21 mouse cellular contexts compared by ENCODE assay signal in genomic region chr10:109672896-109673295, GRCm38 (mm10).
DNase-seq lines count a peak whose midpoint lies in the region; ATAC-seq and TF ChIP-seq lines count a peak whose summit lies in the region.
"Had no signal": no experiment of that assay in that cellular context is flagged by ENCODE, and none has a peak within 500 bp of the region (broad histone marks: within the 10 kb centered on the region; RNA-seq: fewer than 3 reads in every experiment).

No protein-coding gene starts in this region.

- peak; percentile 29; the same call in 1 of the 2 replicates for TF ChIP-seq CTCF in cerebellum, adult 2 months (IDR thresholded peaks at IDR 0.05; ENCODE audit: borderline replicate concordance, insufficient read depth, low read depth, low read length)
- TF ChIP-seq CTCF in hindbrain, postnatal 0 days (IDR thresholded peaks at IDR 0.05; ENCODE audit: low read depth): no peak

- H3K4me1 ChIP-seq in cerebellum, adult 2 months (ENCODE audit: control insufficient read depth, insufficient read depth, low read length): no peaks in the 10 kb centered on the region; the same call in 1 of the 2 replicates
- H3K4me1 ChIP-seq in limb, embryonic 10.5 days: no peaks in the 10 kb centered on the region
- no peaks in the 10 kb centered on the region for H3K4me1 ChIP-seq in hindbrain, postnatal 0 days (ENCODE audit: insufficient read depth, low read length)
- H3K4me1 ChIP-seq in forebrain, embryonic 15.5 days: no peaks in the 10 kb centered on the region
- H3K4me1 ChIP-seq: embryonic facial prominence, embryonic 12.5 days; heart, embryonic 12.5 days; hindbrain, embryonic 15.5 days had no signal

- H3K9ac ChIP-seq in hindbrain, postnatal 0 days (replicated peaks; ENCODE audit: low read length): no peak overlapping the region
- H3K9ac ChIP-seq in forebrain, embryonic 15.5 days (replicated peaks): no peak overlapping the region
- H3K9ac ChIP-seq: embryonic facial prominence, embryonic 12.5 days; heart, embryonic 12.5 days; hindbrain, embryonic 15.5 days had no signal

- H3K4me2 ChIP-seq in hindbrain, postnatal 0 days (ENCODE audit: low read depth, low read length): no peak overlapping the region
- H3K4me2 ChIP-seq in forebrain, embryonic 15.5 days (replicated peaks): no peak overlapping the region
- H3K4me2 ChIP-seq: embryonic facial prominence, embryonic 12.5 days; heart, embryonic 12.5 days; hindbrain, embryonic 15.5 days had no signal

- peak; percentile 96 for ATAC-seq in cerebellum, adult (ENCODE audit: insufficient number of reproducible peaks, low FRiP score, low TSS enrichment)
- no peak for ATAC-seq in hindbrain, postnatal 0 days
- ATAC-seq in forebrain, embryonic 15.5 days (replicated peaks): no peak
- ATAC-seq: CD4-positive, CD25-positive, alpha-beta regulatory T cell, adult 4 months; forebrain, embryonic 16.5 days; inflammation-experienced regulatory T-cells, adult 6 months had no signal

- DNase-seq in cerebellum, postnatal 4 days (ENCODE audit: low spot score in 2 of 2): no peak
- peak; percentile 69 to 91 for DNase-seq in cerebellum, adult 2 months
- peak; percentile 62 to 73 for DNase-seq in cerebellum, postnatal 10 days
- no peak for DNase-seq in limb, embryonic 10.5 days (ENCODE audit: low spot score)
- no peak for DNase-seq in hindbrain, postnatal 0 days (ENCODE audit: low spot score)
- DNase-seq: adrenal gland, adult 8-10 months; adrenal gland, postnatal 36 days; B cell, adult 2 months; gastrocnemius, postnatal 14 days; heart, adult 2 months; heart, postnatal 36 days; kidney, adult 18-20 months had no signal

- no peak overlapping the region for H3K4me3 ChIP-seq in cerebellum, adult 2 months (replicated peaks; ENCODE audit: insufficient read depth, low read depth, low read length)
- H3K4me3 ChIP-seq in limb, embryonic 10.5 days: no peak overlapping the region
- no peak overlapping the region for H3K4me3 ChIP-seq in hindbrain, postnatal 0 days (ENCODE audit: low read length)
- no peak overlapping the region for H3K4me3 ChIP-seq in forebrain, embryonic 15.5 days
- H3K4me3 ChIP-seq: embryonic facial prominence, embryonic 12.5 days; heart, adult 2 months; heart, embryonic 12.5 days; hindbrain, embryonic 15.5 days had no signal

- H3K27ac ChIP-seq in cerebellum, adult 2 months (ENCODE audit: insufficient read depth, low read length): no peak overlapping the region
- no peak overlapping the region for H3K27ac ChIP-seq in limb, embryonic 10.5 days
- H3K27ac ChIP-seq in hindbrain, postnatal 0 days: no peak overlapping the region
- no peak overlapping the region for H3K27ac ChIP-seq in forebrain, embryonic 15.5 days (replicated peaks)
- H3K27ac ChIP-seq: embryonic facial prominence, embryonic 12.5 days; heart, adult 2 months; hindbrain, embryonic 15.5 days had no signal

- no peaks in the 10 kb centered on the region for H3K27me3 ChIP-seq in cerebellum, adult 2 months (ENCODE audit: control insufficient read depth, insufficient read depth, low read length)
- H3K27me3 ChIP-seq in limb, embryonic 10.5 days (ENCODE audit: low read depth, poor library complexity, severe bottlenecking): no peaks in the 10 kb centered on the region
- H3K27me3 ChIP-seq in hindbrain, postnatal 0 days (ENCODE audit: insufficient read depth, low read length): no peaks in the 10 kb centered on the region
- H3K27me3 ChIP-seq in forebrain, embryonic 15.5 days: no peaks in the 10 kb centered on the region
- H3K27me3 ChIP-seq: embryonic facial prominence, embryonic 12.5 days; heart, embryonic 12.5 days; hindbrain, embryonic 15.5 days had no signal

- 8% methylated on average over 2 of the region's 2 CpGs for WGBS in cerebellum, adult 2 months
- 93% methylated on average over 2 of the region's 2 CpGs for WGBS in limb, embryonic 10.5 days
- 68% methylated on average over 2 of the region's 2 CpGs for WGBS in hindbrain, postnatal 0 days
- 92% methylated on average over 2 of the region's 2 CpGs for WGBS in forebrain, embryonic 15.5 days

- TF ChIP-seq POLR2A in cerebellum, adult 2 months (IDR thresholded peaks at IDR 0.05; ENCODE audit: borderline replicate concordance, insufficient read depth, low read length): no peak

- H3K9me3 ChIP-seq in limb, embryonic 10.5 days (replicated peaks): no peaks in the 10 kb centered on the region
- no peaks in the 10 kb centered on the region for H3K9me3 ChIP-seq in hindbrain, postnatal 0 days (ENCODE audit: low read length)
- H3K9me3 ChIP-seq in forebrain, embryonic 15.5 days: no peaks in the 10 kb centered on the region
- H3K9me3 ChIP-seq: embryonic facial prominence, embryonic 12.5 days; heart, embryonic 12.5 days; hindbrain, embryonic 15.5 days had no signal

- no peaks in the 10 kb centered on the region for H3K36me3 ChIP-seq in limb, embryonic 10.5 days
- H3K36me3 ChIP-seq in hindbrain, postnatal 0 days (ENCODE audit: insufficient read depth, low read length): no peaks in the 10 kb centered on the region
- no peaks in the 10 kb centered on the region for H3K36me3 ChIP-seq in forebrain, embryonic 15.5 days
- H3K36me3 ChIP-seq: embryonic facial prominence, embryonic 12.5 days; G1E; heart, embryonic 12.5 days; hindbrain, embryonic 15.5 days had no signal

Comparison
In these comparisons a context has a peak if more than half of its experiments do, and no peak if none do; other contexts are left out.
1. DNase-seq: peak in cerebellum, adult 2 months (2 of 2) and cerebellum, postnatal 10 days (2 of 2); none in cerebellum, postnatal 4 days (0 of 2), limb, embryonic 10.5 days (single experiment) and hindbrain, postnatal 0 days (single experiment).